Mouse (Mus musculus) kidney, postnatal 25 days (tissue): ENCODE measurements around the gene Atp6v1e1.
"Not testable (repeated sequence)": the region's sequence is repeated elsewhere in the genome, so short reads cannot be mapped to it uniquely, and the experiment has no call there.

Source experiments
- DNase-seq, 2 experiments: peaks; one replicate each; pipeline ENCODE4 v3.0.0; 2021; ENCODE audit warnings: mixed read lengths in 2 of 2

The Atp6v1e1 gene

GRCm38 (mm10) chr6:120822307-120822928 is at the start of gene Atp6v1e1:
TSS of gene Atp6v1e1 (minus strand) at chr6:120822793.
- DNase-seq: peak; percentile 94 to 97

GRCm38 (mm10) chr6:120871286-120871685 is 48.7 kb upstream of the Atp6v1e1 start:
- peak in 1 of 2 experiments; percentile 41 for DNase-seq

DNA sequence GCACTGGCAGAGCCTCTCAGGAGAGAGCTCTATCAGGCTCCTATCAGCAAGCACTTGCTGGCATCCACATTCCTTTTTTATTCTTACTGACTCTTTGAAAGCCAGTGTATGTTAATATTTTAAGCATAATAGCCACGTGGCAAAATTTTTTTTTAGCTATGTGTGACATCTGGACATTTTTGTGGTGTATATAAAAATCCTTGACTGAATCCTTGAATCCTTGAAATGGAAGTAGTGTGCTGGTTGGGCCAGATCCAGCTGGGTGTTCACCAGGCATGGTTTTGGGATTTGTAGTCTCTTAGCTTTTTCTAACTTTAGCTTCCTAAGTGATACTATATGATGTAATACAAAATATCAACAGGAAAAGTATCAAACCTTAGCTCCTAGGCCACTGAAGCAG is 46.2 kb upstream of the Atp6v1e1 start:
- DNase-seq: no peak

- DNase-seq: no peak
Observed at GRCm38 (mm10) chr6:120866051-120866814, 43.6 kb upstream of the Atp6v1e1 start.

- no peak for DNase-seq
Observed at GRCm38 (mm10) chr6:120860079-120860478, 37.5 kb upstream of the Atp6v1e1 start.

DNA sequence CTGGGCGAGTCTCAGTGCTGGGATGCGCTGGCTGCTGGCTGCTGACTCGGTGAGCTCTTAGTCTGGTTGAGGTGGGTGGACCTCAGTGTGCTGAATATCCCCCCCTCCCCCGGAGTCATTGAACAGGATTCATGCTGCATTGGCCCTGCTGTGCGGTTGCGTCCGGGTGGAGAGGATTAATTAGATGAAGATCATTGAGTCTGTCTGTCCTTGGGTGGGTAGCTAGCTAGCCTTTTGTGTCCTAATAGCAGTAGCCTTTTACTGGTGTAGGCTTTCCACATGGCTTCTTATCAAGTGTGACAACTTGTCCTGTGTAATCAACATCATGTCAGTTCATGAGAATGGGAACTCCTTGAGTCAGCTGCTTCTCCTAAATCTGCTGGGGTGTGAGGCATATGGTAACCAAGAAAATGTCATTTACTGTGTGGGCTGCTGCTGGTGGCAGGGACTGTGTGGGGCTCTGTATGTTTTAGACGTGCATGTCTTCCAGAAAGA is 35.7 kb upstream of the Atp6v1e1 start:
- no peak for DNase-seq

DNA sequence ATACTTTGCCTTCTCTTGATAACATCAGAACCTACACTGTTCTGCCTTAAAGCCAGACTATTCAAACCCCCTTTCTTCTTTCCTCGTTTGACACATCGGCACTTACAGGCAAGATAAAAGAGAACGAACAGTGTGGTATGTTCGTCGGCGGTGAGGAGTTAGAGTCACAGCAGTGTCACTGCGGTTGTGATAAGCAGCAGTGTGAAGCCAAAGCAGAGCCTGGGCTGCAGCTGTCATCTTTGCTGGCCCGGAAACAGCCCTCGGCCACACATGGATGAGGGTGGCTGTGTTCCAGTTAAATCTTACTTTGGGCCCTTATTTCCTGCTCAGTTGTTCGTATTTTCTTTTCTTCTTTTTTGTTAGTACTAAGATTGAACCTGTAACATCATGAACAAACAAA is 31.8 kb upstream of the Atp6v1e1 start:
- DNase-seq: no peak

DNA sequence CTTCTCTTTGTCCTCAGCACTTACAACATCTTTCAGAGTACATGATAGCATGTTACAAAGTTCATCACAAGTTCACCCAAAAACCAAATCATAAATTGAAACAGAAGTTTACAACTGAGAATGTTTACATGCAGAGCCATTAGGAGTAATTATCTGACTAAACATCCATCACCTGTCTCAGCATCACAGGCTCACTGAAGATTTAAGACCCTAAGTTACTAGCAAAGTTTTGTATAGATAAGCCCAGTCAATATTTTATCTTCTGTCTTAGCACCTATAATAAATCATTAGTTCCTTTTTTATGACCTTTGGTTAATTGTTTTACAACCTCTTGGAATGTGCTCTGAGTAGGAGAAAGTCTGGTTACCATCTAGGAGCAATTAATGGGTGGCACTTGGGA is 28.1 kb upstream of the Atp6v1e1 start:
- DNase-seq: not testable (repeated sequence)

DNA sequence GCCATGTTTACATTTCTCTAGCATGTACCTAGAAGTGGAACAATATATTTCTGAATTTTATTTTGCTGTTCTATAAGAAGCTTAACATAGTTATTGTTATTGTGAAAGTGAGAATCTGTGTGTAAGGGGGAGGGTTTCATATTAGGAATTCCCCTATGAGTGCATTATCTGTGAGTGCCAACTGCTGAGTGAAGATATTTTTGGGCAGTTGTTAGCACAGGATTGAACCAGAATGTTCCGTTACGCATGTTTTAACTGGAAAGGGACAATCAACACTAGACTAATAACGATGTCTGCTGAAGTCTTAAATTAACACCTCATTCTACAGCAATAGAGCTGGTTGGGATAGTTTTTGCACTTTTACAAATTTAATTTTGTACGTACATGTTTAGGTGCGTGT is 19.2 kb upstream of the Atp6v1e1 start:
- no peak for DNase-seq

- DNase-seq: no peak
Observed at GRCm38 (mm10) chr6:120840258-120840657, 17.7 kb upstream of the Atp6v1e1 start.

DNA sequence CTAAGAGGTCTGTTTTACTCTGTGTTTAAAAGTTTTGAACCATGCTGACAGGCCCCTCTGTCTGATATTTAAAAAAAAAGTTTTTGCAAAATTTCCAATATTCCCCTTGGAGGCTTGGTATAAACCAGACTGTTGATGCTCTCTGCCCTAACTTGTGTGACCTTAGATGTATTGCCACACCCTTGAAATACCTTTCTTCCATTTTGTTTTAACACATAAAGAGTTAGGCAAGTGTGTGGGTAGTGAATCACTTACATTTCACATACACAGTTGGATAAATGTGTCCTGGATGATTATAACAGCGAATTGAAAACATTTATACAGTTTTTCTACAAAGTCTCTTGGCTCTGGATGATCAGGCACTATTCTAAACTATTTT is 14.5 kb upstream of the Atp6v1e1 start:
- no peak for DNase-seq

GRCm38 (mm10) chr6:120836389-120837151 is 14.0 kb upstream of the Atp6v1e1 start:
- DNase-seq: peak in 1 of 2 experiments; percentile 31

GRCm38 (mm10) chr6:120835474-120836374 is 13.1 kb upstream of the Atp6v1e1 start, which contains the start of gene Bcl2l13:
TSS of gene Bcl2l13 (plus strand) at chr6:120836212.
- peak; percentile 96 for DNase-seq

DNA sequence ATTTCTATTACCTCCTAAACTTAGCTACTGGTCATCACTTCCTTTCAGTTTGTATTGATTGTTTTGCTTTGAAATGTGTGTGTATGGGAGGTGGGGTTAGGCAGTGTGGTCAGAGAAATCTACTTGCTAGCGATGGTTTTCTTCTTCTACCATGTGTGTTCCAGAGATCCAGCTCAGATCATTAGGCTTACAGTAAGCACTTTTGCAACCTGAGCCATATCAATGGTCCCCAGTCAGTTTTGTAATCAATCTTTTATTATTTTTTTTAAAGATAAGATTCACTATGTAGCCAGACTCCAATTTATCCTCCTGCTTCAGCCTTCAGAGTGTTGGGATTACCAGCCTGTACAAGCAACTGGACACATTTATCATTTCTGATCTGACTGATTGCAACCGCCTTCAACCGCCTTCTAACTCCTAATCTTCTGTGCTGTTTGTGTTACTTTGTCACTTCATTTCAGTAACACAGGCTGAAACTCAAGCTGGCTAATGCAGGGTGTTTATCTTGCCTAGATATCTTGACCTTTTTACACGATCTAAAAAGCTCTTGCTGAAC is 12.3 kb upstream of the Atp6v1e1 start:
- no peak for DNase-seq

- DNase-seq: no peak
Observed at GRCm38 (mm10) chr6:120832097-120832496, 9.5 kb upstream of the Atp6v1e1 start.

GRCm38 (mm10) chr6:120830866-120831608 is 8.4 kb upstream of the Atp6v1e1 start:
- DNase-seq: no peak

DNA sequence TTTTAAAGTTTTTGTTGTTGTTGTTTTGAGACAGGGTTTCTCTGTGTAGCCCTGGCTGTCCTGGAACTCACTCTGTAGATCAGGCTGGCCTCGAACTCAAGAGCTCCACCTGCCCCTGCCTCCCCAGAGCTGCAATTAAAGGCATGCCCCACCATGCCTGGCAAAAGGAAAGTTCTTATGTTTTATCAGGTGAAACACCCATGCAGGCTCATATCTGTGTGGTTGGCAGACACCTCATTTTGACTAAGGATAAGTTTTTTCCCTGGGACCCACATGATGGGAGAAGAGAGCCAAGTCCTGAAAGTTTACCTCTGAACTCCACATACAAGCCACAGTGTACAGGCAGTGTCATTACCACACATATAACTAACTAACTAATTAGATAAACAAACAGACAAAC is 7.5 kb upstream of the Atp6v1e1 start:
- DNase-seq: no peak

DNA sequence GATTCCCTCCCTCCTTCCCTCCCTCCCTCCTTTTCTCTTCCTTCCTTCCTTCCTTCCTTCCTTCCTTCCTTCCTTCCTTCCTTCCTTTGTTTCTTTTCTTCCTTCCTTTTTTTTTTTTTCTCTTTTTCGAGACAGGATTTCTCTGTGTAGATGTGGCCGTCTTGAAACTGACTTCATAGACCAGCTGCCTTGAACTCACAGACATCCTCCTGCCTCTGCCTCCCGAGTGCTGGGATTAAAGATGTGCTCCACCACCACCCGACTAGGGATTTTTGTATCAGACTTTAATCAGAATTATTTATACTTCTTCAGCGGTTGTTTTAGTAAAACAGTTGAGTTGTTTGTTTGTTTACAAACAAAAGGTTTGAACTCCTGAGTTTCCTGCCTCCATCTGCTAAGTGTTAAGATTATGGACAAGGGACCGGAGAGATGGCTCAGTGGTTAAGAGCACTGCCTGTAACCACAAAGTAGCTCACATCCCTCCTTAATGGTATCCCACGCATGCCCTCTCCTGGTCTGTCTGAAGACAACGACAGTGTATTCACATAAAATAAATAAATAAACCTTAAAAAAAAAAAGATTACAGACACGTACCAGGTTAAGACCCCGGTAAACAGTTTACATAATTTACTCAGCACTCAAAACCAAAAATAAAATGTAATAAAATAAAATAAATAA is 483 bp upstream of the Atp6v1e1 start:
- peak; percentile 21 to 53 for DNase-seq

DNA sequence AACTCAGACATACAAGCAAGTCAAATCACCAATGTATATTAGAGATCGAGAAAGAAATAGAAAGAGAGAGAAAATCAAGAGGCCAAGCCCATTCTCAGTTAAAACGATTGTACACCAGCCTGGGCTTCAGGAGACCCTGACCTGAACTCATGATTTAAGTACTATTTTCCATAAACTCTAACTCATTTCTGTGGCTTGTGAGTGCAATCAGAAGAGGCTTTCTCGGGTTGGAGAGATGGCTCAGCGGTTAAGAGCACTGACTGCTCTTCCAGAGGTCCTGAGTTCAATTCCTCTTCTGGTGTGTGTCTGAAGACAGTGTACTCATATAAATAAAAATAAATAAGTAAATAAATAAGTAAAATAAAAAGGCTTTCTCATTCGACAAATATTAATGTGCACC is 878 bp downstream of the Atp6v1e1 start:
- DNase-seq: no peak

DNA sequence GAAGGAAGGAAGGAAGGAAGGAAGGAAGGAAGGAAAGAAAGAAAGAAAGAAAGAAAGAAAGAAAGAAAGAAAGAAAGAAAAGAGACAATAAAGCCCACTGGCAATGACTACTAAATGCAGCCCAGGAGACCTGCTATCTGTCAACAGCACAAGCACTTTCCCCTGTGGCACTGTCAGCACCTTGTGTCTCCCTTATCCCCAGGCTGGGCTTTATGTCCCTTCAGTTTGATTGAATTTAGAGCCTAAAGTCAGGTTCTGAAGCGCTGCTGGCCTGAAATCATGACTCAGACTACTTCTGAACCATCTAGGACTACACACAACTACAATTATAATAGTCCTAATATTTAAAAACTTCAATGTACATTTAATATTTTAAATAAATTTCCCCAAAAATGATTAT is 1.7 kb downstream of the Atp6v1e1 start:
- no peak for DNase-seq

GRCm38 (mm10) chr6:120820144-120820543 is 2.4 kb downstream of the Atp6v1e1 start:
- peak; percentile 59 to 73 for DNase-seq
